Mouse (Mus musculus) C3H10T1/2 (cell line): ENCODE results near the gene Gm438. TPM values are rescaled to one million over a fixed set of nuclear protein-coding genes. Genes with fewer than 3 reads are reported as not detected.

ENCODE experiments used
- polyA plus RNA-seq, 2 experiments: library from polyadenylated mRNA; unstranded; fragments of >200 nt; fragmentation: generic; extraction: Trizol; gene quantifications; one replicate each; pipeline ENCODE4 v1.2.1; 2012; ENCODE audit warnings: missing spikeins in 2 of 2

The Gm438 gene
- not detected for polyA plus RNA-seq

GRCm38 (mm10) chr4:144786483-144786882 is at the start of gene Gm438:
Gene Gm438, minus strand, starts transcription at chr4:144786583.

Other genes with a start within 250 kb of the Gm438 start
- gene Gm13124, start 221.4 kb downstream of the Gm438 start, polyA plus RNA-seq = not detected
- not detected for gene Aadacl4, start 172.9 kb downstream of the Gm438 start, polyA plus RNA-seq
- gene Gm436, start 100.2 kb downstream of the Gm438 start, polyA plus RNA-seq = not detected
- gene Gm13178, start 65.2 kb downstream of the Gm438 start, polyA plus RNA-seq = not detected
- gene Dhrs3, start 106.2 kb upstream of the Gm438 start, polyA plus RNA-seq = 1 to 10 TPM in 1 of 2 experiments, under 1 TPM in 1; 0.18 to 4.6 TPM